Comparison of ENCODE assay signal across 8 mouse cellular contexts in the genomic region with DNA sequence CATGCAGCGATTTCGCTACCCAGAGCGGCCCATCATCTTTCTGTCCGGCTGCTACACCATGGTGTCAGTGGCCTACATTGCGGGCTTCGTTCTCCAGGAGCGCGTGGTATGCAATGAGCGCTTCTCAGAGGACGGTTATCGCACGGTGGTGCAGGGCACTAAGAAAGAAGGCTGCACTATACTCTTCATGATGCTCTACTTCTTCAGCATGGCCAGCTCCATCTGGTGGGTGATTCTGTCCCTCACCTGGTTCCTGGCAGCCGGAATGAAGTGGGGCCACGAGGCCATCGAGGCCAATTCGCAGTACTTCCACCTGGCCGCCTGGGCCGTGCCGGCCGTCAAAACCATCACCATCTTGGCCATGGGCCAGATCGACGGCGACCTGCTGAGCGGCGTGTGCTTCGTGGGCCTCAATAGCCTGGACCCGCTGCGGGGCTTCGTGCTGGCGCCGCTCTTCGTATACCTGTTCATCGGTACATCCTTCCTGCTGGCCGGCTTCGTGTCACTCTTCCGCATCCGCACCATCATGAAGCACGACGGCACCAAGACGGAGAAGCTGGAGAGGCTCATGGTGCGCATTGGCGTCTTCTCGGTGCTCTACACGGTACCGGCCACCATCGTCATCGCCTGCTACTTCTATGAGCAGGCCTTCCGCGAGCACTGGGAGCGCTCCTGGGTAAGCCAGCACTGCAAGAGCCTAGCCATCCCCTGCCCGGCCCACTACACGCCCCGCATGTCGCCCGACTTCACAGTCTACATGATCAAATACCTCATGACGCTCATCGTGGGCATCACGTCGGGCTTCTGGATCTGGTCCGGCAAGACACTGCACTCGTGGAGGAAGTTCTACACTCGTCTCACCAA. TPM values are rescaled to one million over a fixed set of nuclear protein-coding genes. Genes with fewer than 3 reads are reported as not detected.
DNase-seq lines count a peak whose midpoint lies in the region; ATAC-seq and TF ChIP-seq lines count a peak whose summit lies in the region.

No protein-coding gene starts in this region.

- peak overlapping the region; percentile 85 for H3K4me2 ChIP-seq in forebrain, embryonic 15.5 days (replicated peaks)
- H3K4me2 ChIP-seq in kidney, postnatal 0 days (ENCODE audit: low read length) = peak overlapping the region; percentile 83
- peak overlapping the region; percentile 86 for H3K4me2 ChIP-seq in midbrain, embryonic 12.5 days (replicated peaks)

- H3K4me1 ChIP-seq in forebrain, embryonic 15.5 days = peaks cover 51% of the 10 kb centered on the region
- peaks cover 15% of the 10 kb centered on the region; the same call in 1 of the 2 replicates for H3K4me1 ChIP-seq in kidney, postnatal 0 days (replicated peaks; ENCODE audit: insufficient read depth, low read length)
- peaks cover 46% of the 10 kb centered on the region for H3K4me1 ChIP-seq in midbrain, embryonic 12.5 days

- ATAC-seq in cerebellum, adult (ENCODE audit: insufficient number of reproducible peaks, low FRiP score, low TSS enrichment) = no peak
- ATAC-seq in forebrain, embryonic 15.5 days (replicated peaks) = no peak
- no peak for ATAC-seq in kidney, postnatal 0 days (replicated peaks; ENCODE audit: low FRiP score, low read depth)
- no peak for ATAC-seq in midbrain, embryonic 12.5 days (ENCODE audit: low FRiP score, low read depth)

- peak; percentile 35; the same call in 1 of the 2 replicates for TF ChIP-seq CTCF in kidney, postnatal 0 days (IDR thresholded peaks at IDR 0.05; ENCODE audit: low read depth)

- DNase-seq in cerebellum, postnatal 25 days = peak; percentile 23 to 48
- DNase-seq in ES-CJ7 (ENCODE audit: low read depth, low spot score) = peak; percentile 51
- DNase-seq in kidney, postnatal 0 days (ENCODE audit: low spot score) = no peak
- no peak for DNase-seq in left cerebral cortex, adult 8-10 months (ENCODE audit: low spot score in 2 of 2)
- DNase-seq in layer of hippocampus, postnatal 25 days (ENCODE audit: extremely low spot score in 1 of 2, low spot score in 1 of 2) = no peak

- peak overlapping the region; percentile 98 for H3K27ac ChIP-seq in forebrain, embryonic 15.5 days (replicated peaks)
- peak overlapping the region; percentile 95 for H3K27ac ChIP-seq in kidney, postnatal 0 days
- peak overlapping the region; percentile 99 for H3K27ac ChIP-seq in midbrain, embryonic 12.5 days (replicated peaks)

- peak overlapping the region; percentile 82 for H3K4me3 ChIP-seq in forebrain, embryonic 15.5 days
- peak overlapping the region; percentile 86 for H3K4me3 ChIP-seq in kidney, postnatal 0 days (replicated peaks; ENCODE audit: low read depth, low read length)
- H3K4me3 ChIP-seq in midbrain, embryonic 12.5 days = peak overlapping the region; percentile 88

- H3K9me3 ChIP-seq in forebrain, embryonic 15.5 days = no peaks in the 10 kb centered on the region
- no peaks in the 10 kb centered on the region for H3K9me3 ChIP-seq in kidney, postnatal 0 days (replicated peaks; ENCODE audit: low read length)
- H3K9me3 ChIP-seq in midbrain, embryonic 12.5 days = no peaks in the 10 kb centered on the region

- H3K27me3 ChIP-seq in forebrain, embryonic 15.5 days = no peaks in the 10 kb centered on the region
- H3K27me3 ChIP-seq in kidney, postnatal 0 days (ENCODE audit: insufficient read depth, low read length) = no peaks in the 10 kb centered on the region
- H3K27me3 ChIP-seq in midbrain, embryonic 12.5 days = peaks cover 19% of the 10 kb centered on the region

- H3K36me3 ChIP-seq in forebrain, embryonic 15.5 days = no peaks in the 10 kb centered on the region
- no peaks in the 10 kb centered on the region for H3K36me3 ChIP-seq in kidney, postnatal 0 days (ENCODE audit: insufficient read depth, low read length)
- no peaks in the 10 kb centered on the region for H3K36me3 ChIP-seq in midbrain, embryonic 12.5 days

- peak overlapping the region; percentile 82 for H3K9ac ChIP-seq in forebrain, embryonic 15.5 days (replicated peaks)
- H3K9ac ChIP-seq in kidney, postnatal 0 days (ENCODE audit: low read depth, low read length) = peak overlapping the region; percentile 67
- peak overlapping the region; percentile 97 for H3K9ac ChIP-seq in midbrain, embryonic 12.5 days (replicated peaks)

- WGBS in forebrain, embryonic 15.5 days = under 1% methylated on average over 62 of the region's 62 CpGs
- under 1% methylated on average over 62 of the region's 62 CpGs for WGBS in kidney, postnatal 0 days
- WGBS in midbrain, embryonic 12.5 days = under 1% methylated on average over 62 of the region's 62 CpGs

RNA-seq across cellular contexts. Expression of a gene that starts 1.6 kb away (rescaled TPM):
- 18.4 and 20.3 TPM in 2 replicates for polyA plus RNA-seq in forebrain, embryonic 15.5 days (2015; fragmentation: Nextera tagmentation; extraction: Ambion mirVana)
- polyA plus RNA-seq in kidney, postnatal 0 days (2015; fragmentation: Nextera tagmentation; extraction: Ambion mirVana) = 21.8 and 25.9 TPM in 2 replicates
- 34.7 and 37.9 TPM in 2 replicates for polyA plus RNA-seq in midbrain, embryonic 12.5 days (2016; fragmentation: Nextera tagmentation; extraction: Ambion mirVana)
- total RNA-seq in left cerebral cortex, adult 8-10 months (2022) = 10 to 100 TPM in 1 of 4 experiments, 1 to 10 TPM in 3; 7.4 to 10.5 (median 9.6) TPM
- total RNA-seq in layer of hippocampus, postnatal 25 days (2021) = 1 to 10 TPM; 6.6 to 9.9 TPM

RNA-seq across cellular contexts. Expression of a gene that starts 26.5 kb away (rescaled TPM):
- 8.2 and 10.1 TPM in 2 replicates for polyA plus RNA-seq in forebrain, embryonic 15.5 days (2015; fragmentation: Nextera tagmentation; extraction: Ambion mirVana)
- 8.6 and 8.9 TPM in 2 replicates for polyA plus RNA-seq in kidney, postnatal 0 days (2015; fragmentation: Nextera tagmentation; extraction: Ambion mirVana)
- 8.3 and 10.5 TPM in 2 replicates for polyA plus RNA-seq in midbrain, embryonic 12.5 days (2016; fragmentation: Nextera tagmentation; extraction: Ambion mirVana)
- 1 to 10 TPM; 2.7 to 5.8 (median 4.2) TPM for total RNA-seq in left cerebral cortex, adult 8-10 months (2022)
- 1 to 10 TPM; 3.1 to 3.7 TPM for total RNA-seq in layer of hippocampus, postnatal 25 days (2021)

RNA-seq across cellular contexts. Expression of a gene that starts 49.6 kb away (rescaled TPM):
- polyA plus RNA-seq in forebrain, embryonic 15.5 days (2015; fragmentation: Nextera tagmentation; extraction: Ambion mirVana) = 77.6 and 80.8 TPM in 2 replicates
- 25.1 and 29.6 TPM in 2 replicates for polyA plus RNA-seq in kidney, postnatal 0 days (2015; fragmentation: Nextera tagmentation; extraction: Ambion mirVana)
- polyA plus RNA-seq in midbrain, embryonic 12.5 days (2016; fragmentation: Nextera tagmentation; extraction: Ambion mirVana) = 72.0 and 78.5 TPM in 2 replicates
- 10 to 100 TPM; 53.4 to 64.9 (median 58.6) TPM for total RNA-seq in left cerebral cortex, adult 8-10 months (2022)
- total RNA-seq in layer of hippocampus, postnatal 25 days (2021) = 10 to 100 TPM; 38.3 to 49.4 TPM

RNA-seq across cellular contexts. Expression of a gene that starts 57.7 kb away (rescaled TPM):
- 0.08 and 0.10 TPM in 2 replicates for polyA plus RNA-seq in forebrain, embryonic 15.5 days (2015; fragmentation: Nextera tagmentation; extraction: Ambion mirVana)
- polyA plus RNA-seq in kidney, postnatal 0 days (2015; fragmentation: Nextera tagmentation; extraction: Ambion mirVana) = 0.32 and 0.36 TPM in 2 replicates
- polyA plus RNA-seq in midbrain, embryonic 12.5 days (2016; fragmentation: Nextera tagmentation; extraction: Ambion mirVana) = 0.31 and 0.47 TPM in 2 replicates
- not detected for total RNA-seq in left cerebral cortex, adult 8-10 months (2022)
- total RNA-seq in layer of hippocampus, postnatal 25 days (2021) = not detected

Comparison
In these comparisons a context has a peak if more than half of its experiments do, and no peak if none do; other contexts are left out.
1. DNase-seq: peak in cerebellum, postnatal 25 days (2 of 2) and ES-CJ7 (single experiment); none in kidney, postnatal 0 days (single experiment), left cerebral cortex, adult 8-10 months (0 of 2) and layer of hippocampus, postnatal 25 days (0 of 2).
2. Peak in every context shown above with its lines, with median percentiles within 50 percentile points of each other: H3K27ac ChIP-seq, H3K4me2 ChIP-seq, H3K4me3 ChIP-seq and H3K9ac ChIP-seq.